Mouse (Mus musculus): ENCODE data around the gene Mrpl23.

GRCm38 (mm10) chr7:142496158-142496557, 36.3 kb upstream of the Mrpl23 start:
- TF ChIP-seq CTCF (IDR thresholded peaks at IDR 0.05; ENCODE audit: control insufficient read depth, insufficient read depth, insufficient replicate concordance, low read depth, low read length) (no peak), POLR2A (IDR thresholded peaks at IDR 0.05; ENCODE audit: control insufficient read depth, low read depth, low read length) (no peak)
